Mouse (Mus musculus): ENCODE measurements around the gene Trim8. TPM values are rescaled to one million over a fixed set of nuclear protein-coding genes. Genes with fewer than 3 reads are reported as not detected.

Gene Trim8
- polyA plus RNA-seq, 1 experiment: 22.4 TPM

DNA sequence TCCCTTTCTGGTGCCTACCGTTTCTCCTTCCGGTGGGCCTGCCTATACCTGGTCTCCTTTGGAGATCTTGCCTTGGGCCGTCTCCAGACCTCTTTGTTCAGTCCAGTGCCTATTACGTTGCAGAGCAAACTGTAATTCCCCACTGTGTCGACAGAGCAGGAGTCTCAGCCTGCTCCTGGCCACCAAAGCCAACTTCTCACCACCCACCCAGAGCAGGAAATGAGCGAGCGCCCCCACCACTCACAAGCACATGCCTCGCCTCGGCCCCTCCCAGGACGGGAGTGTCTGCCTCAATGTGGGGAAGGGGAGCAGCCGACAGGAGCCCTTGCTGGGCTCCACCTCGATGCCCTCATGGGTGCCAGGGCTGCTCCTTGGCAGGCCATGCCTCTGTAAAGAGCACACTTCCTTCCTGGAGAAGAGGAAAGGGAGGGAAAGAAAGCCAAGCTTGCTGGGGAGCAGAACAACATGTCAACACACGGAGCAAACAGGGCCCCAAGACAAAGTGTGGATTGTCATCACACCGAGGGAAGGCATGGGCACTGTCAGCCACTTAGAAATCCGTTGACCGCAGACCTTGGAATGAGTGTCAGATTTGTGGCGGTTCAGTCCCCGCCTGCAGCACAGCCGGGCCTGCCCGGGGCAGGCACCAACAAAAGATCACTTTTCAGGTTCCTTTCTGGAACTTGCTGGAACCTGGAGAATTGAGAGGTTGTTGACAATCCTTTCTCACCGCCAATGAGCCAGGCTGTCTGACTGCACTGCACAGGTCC lies 22.0 kb upstream of the Trim8 start:
- DNase-seq (ENCODE audit: low read depth): no peak

DNA sequence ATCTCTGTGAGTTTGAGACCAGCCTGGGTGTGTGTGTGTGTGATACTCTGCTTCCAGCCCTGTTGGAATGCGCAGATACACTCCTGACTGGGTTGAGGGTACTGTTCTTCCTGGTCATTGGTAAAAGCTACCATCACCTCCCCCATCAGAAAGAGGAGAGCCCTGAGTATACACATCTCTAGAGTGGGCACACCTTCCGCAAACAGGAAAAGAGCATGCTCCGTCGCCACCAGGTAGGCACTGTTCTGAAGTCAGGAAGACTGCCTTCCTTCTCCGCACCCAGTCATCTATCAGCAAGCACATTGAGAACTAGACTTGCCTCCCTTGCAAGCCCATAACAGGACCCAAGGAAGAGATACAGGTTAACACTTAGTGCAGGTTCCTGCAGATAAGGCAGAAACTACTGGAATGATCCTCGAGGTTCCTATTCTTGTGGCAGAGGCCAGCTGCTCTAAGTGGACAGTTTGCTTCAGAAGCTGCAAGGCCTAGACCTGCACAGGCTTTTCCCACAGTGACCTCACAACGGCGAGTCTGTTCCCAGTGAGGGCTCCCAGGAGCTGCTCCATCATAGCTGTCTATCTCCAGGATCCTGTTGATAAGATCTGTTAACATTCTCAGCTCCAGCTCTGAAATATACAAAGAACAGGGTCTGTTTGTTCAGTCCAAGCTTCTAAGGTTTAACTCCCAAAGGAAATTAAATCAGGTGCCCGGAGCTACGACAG lies 20.7 kb upstream of the Trim8 start:
- DNase-seq (ENCODE audit: low read depth): no peak

DNA sequence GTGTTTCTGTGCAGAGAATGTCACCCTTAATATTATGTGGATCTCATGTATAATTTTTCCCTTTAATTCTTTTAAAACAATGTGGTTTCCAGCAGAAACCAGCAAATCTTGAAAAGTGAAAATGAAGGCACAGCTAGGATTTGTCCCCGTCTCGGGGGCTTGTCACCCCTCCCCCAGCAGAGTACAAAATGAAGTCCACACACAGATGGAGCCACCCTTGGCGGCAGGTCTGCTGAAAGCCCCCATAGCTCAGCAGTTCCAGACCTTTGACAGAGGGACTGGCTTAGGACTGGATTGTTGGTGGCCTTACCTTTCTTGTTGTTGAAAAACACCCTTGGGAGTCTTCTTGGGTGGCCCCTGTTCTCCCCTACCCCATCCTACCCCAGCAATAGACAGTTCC lies 20.1 kb upstream of the Trim8 start:
- no peak for DNase-seq (ENCODE audit: low read depth)

DNA sequence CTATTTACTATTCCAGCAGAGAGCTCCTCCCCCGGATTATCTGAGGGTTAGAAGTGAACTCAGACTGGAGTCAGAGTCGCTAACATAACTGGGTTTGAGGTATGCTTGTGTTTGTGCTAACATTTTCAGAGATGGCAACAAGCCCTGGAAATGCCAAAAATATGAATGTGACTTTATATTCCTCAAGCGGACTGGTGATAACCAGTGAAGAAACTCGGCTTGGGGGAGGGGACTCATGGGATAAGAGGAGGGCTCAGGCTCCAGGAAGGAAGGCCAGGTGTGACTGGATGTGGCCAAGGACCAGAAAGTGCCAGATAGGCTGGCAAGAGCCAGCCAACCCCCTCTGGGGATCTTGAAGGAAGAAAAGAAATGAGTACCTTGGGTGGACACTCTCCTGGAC lies 19.7 kb upstream of the Trim8 start:
- no peak for DNase-seq (ENCODE audit: low read depth)

DNA sequence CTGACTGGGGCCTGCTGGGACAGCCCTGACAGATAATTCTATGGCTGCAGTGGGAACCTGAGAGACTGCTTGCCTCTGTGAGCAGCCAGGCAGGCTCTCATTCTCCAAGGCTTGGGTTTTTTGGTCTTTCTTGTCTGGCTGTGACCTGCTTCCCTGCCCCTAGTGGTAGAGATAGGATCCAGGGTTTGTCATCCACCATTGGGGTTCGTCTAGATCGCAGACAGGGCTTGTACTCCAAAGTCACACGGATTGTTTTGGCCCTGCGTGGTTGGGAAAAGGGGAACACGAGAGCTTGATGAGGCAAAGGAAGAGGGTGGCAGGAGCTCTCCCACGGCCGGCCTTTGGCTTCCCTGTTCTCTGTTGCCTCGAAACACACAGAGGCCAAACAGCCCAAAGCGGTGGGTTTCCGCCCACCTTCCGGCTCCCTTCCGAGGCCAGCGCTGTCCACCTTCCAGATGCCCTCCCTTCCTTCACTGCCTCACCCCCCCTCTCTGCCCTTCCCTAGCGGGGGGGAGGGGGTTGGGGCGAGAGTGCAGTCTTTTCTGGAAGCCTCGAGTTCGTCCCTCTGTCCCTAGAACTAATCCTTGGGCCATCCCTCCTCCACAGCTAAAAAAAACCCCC lies 18.5 kb upstream of the Trim8 start:
- DNase-seq (ENCODE audit: low read depth): no peak

DNA sequence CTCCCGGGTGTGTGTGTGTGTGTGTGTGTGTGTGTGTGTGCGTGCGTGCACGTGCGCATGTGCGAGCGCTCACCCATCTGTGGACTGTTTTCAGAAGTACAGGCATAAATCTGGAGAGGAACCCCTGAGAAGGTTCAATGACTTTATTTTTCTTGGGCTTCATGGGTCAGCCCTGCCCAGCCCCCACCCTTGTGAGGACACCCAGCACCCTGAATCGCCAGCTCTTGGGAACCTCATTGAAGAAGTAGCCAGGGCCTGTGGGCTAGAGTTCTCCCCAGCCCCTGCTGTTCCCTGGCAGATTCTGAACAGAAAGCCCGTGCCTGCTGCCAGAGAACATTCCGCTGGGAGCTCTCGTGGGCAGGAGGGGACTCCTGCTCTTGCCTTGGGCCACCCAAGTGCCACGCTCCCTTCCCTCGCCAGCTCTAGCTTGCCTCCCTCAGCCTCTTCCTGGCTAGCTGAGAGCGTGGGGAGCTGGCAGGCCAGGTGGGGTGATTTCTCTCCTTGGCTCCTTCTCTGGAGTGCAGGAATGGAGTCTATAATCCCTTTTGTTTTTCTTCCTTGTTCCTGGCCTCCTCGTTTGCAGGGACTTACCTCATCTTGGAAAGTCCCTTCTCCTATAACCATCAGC lies 17.7 kb upstream of the Trim8 start:
- DNase-seq (ENCODE audit: low read depth): no peak

DNA sequence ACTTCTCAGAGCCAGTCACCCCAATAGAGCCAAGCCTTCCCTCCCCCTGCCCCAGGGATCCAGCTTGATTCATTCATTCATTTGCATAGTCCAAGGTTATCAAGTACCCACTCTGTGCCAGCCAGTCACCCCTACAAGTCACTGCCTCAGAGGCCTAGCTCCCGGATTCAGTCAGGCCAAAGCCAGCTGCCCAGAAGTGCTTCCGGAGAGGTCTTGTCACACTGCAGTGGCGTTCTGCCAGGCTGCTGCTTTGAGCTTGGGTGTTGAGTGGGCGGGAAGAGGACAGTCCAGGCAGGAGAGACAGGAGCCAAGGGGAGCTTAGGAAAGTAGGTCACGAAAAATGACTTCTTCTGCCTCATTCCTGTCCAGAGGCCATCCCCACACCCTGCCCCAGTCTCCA lies 17.0 kb upstream of the Trim8 start:
- DNase-seq (ENCODE audit: low read depth): no peak

DNA sequence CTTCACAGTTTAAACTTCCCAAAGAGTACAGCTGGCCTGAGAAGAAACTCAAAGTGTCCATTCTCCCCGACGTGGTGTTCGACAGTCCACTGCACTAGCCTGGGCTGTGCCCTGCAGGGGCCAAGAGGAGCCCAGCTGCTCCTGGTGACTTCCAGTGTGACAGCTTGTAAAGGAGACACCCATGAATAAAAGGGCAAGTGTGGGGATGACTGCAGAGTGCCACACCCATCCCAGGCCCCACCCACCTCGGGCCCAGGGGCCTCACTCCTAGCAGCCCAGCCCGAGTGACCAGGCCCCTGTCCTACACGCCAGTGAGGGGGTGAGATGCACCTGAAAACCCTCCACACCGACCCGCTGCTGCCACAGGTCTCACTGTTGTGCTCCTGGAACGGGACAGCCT lies 15.7 kb upstream of the Trim8 start:
- no peak for DNase-seq (ENCODE audit: low read depth)

DNA sequence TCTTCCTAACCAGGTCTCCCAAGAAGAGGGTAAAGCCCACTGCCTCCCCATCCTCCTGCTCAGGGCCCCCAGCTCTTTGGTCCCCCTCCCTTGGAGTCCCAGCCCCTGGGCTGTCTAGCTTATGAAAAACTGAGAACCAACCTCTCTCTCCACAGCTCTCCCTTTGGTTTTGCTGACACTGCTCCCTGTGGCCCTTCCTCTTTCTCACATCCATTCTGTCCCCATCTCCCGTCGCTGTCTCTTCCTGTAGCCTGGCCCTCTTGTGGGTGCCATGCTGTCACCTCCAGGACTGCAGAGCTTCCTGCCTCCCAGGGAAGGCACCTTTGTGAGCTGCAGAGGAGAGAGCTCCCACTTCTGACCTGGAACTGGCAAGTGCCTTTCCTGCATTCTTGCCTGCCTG lies 14.8 kb upstream of the Trim8 start:
- DNase-seq (ENCODE audit: low read depth): no peak

DNA sequence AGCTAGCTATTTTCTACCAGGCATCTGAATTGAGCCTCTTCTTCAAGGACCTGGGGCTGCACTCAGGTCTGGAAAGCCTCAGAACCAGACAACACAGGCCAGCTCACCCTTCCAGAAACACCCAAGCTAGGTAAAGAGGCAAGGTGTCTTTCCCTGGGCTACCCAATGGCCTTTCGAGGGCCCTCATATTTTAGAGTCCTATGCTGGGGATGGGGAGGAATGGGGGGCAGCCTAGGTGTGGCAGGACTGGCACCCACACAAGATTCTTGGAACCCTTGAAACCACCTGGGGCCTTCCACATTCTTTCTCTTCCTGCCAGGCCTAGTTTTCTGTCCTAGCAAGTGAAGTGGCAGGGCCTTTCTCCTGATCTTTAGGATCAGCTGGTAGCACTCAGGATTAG lies 12.1 kb upstream of the Trim8 start:
- no peak for DNase-seq (ENCODE audit: low read depth)

DNA sequence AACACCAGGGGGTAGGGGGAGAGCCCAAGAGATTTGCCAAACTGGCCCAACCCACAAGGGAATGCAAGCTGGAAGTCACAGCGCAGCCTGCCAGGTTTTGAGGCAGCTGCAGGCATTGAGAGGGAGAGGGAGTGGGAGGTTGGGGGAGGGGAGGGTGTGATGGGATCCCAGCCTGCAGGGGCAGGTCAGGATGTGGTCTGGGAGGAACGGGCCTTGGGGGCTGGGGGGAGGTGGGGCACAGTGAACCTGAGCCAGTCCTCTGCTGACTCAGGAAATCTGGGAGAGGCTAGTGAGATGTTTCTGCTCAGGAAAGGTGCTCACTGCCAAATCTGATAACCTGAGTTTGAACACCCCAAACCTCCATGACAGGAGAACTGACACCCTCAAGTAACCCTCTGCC lies 10.9 kb upstream of the Trim8 start:
- no peak for DNase-seq (ENCODE audit: low read depth)

DNA sequence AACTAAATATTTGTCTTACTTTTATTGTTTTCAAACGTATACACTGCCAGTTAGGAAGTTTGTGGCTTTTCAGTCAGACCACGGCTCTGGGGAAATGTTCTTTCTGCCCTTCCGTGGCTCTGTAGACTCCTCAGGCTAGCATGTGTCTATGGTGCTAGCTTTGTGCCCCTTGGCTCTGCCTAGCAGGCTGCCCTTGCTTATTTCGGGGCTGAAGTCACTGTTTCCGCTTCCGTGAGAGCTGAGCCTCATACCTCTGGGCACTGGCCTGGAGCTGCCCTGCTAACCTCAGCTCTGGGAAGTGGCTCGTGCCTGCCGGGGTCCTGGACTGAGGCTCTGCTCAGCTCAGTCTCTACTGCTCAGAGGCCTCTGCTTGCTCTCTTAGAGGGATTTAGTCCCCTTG lies 6.4 kb upstream of the Trim8 start:
- DNase-seq (ENCODE audit: low read depth): no peak

DNA sequence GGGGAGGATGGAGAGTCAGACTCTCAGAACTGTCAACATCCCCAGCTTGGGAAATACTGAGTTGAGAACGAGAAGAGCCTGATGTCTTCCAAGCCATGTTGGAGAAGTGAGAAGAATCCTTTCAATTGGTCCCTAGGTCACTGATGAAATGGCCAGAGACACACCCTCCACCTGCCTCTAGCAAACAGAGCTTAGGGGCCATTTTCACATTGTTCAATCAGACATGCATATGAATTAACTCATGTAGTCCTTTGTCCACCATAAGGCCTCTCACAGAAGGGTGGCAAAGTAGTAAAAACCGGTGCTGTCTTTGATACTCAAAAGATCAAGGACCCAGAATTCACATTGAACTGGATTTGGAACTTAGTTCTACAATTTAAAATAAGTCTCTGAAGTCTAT lies 4.3 kb upstream of the Trim8 start:
- DNase-seq (ENCODE audit: low read depth): no peak

DNA sequence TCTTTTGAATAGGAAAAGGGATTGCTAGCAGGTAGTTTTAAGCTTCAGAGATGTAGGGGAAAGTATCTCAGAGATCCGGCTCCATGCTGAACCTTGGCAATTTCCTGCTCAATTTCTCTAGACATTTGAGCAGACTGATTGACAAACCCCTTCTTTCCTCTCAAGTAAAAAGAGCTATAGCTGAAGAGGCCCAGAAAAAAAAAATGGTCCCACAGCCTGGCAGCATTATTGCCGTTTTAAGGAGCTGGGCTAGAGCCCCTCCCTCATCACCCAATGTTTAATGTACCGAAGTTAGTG lies 2.0 kb upstream of the Trim8 start:
- no peak for DNase-seq (ENCODE audit: low read depth)

DNA sequence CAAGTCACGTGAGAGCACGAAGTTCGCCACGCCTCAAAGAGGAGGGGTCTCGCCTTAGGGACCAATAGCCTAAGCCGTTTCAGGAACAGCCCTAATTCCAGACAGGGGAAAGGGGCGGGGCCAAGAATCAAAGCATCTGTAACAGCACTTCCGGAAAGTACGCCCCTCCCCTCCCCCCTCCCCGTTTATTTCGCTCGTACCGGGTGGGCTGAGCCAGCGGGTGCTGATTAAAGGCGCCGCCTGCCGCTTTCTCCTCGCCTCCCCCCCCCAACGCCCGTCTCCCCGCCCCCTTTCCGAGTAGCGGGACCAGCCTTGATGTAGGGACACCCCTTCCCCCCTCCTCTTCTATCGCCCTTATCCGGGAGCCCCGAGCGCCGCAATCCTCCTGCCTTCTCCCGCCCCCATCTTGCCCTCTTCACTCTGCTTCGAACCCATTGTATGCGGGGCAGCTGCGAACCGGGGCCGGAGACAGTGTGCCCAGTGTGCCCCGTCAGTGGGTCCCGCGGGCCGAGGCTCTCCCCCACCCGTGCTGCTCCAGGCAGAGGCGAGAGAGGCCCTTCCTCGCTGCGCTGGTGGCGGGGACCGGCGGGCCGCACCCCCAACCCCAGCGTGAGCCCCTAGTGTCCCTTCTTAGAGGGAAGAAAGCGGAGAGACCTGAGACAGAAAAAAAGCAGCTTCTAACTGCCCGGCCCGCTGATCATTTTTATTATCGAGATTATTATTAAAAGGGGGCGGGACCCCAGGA lies 1.5 kb upstream of the Trim8 start:
- peak; percentile 95 for DNase-seq (ENCODE audit: low read depth)

DNA sequence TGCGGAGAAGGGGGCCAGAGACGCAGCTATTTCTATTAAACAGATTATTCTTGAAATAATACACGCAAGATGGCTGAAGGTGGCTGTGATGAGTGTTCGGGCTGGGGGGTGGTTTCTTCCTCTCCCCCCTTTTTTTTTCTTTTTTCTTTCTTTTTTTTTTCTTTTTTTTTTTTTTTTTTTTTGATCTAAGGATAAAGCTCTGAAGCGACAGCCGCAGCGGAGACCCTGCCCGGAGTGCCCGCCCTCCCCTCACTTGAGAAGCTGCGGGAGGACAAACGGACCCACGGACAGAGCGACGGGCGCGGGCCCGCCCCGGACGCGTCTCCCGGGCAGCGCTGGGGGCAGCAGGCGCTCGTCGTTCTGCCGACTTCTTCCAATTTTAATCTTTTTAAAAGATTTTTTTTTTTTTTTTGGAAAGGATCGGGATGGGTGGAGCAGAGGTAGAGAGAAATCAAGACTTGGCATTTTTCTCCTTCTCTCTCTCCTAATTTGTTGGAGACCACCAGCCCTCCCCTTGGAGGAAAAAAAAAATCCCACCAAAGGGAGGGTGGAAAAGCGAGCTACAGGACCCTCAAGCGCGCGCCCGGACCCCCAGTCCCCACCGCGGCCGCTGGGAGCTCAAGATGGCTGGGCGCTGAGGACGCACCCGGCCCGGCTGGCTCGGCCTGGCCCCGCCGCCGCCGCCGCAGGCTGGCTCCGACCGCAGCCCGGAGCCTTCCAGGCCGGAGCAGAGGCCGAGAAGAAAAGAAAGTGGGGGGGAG lies 741 bp upstream of the Trim8 start:
- DNase-seq (ENCODE audit: low read depth): no peak

DNA sequence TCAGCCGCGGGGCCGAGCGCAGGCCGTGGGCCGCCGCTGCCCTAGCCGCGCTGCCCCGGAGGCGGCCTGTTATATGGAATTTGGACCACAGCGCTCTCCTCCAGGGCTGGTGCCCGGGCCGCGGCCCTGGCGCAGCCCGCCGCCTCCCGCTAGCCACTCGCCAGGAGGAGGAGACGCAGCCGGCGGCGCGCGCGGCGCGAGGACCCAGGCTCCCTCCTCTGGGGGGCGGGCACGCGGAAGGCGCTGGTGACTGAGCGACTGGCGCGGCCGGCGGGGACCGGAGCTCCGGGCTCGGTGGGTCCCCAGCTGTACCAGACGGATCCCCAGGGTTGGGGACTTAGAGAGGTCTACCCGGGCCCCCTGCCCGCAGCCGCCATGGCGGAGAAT lies 560 bp downstream of the Trim8 start:
- DNase-seq (ENCODE audit: low read depth): no peak

DNA sequence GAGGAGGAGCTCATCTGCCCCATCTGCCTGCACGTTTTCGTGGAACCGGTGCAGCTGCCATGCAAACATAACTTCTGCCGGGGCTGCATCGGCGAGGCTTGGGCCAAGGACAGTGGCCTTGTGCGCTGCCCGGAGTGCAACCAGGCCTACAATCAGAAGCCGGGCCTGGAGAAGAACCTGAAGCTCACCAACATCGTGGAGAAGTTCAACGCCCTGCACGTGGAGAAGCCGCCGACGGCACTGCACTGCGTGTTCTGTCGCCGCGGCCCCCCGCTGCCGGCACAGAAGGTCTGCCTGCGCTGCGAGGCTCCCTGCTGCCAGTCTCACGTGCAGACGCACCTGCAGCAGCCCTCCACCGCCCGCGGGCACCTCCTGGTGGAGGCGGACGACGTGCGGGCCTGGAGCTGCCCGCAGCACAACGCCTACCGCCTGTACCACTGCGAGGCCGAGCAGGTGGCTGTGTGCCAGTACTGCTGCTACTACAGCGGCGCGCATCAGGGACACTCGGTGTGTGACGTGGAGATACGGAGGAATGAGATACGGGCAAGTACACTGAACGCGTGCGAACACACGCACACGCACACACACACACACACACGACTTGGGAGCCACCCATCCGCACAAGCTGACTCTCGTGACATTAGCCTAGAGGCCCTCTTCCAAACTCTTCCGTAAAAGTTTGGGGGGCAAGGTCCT lies 1.1 kb downstream of the Trim8 start:
- DNase-seq (ENCODE audit: low read depth): no peak

DNA sequence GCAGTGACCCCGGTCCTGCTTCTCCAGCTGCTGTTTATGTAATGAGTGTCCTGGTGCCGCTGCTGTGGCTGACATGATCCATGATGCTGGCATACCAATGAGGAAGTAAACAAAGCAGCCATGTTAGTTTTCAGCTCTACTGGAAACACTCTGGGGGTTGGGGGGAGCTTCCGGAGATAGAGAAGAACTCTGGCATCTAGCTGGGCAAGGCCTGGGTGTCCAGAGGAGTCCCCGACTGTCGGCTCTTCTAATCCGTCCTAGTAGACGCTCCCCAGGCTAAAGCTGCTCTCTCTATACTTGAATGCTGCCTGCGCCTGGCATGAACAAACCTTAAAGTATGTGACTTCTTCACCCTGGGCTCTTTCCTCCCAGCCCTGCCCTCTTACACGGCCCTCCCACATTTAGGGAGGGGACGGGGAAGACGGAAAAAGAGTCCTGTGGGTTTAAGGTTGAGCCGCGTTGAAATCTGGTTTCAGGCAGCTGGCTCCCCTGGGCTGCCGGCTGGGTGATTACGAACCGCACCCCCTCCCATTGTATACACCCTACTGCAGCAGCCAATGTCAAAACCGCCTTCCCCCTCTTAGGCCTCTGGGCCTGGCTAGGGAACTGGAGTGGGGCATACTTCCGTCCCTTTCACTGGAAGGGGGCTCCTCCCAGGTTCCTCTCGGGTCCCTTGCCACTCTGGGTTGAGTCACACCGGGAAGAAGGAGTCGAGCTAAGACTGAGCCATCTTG lies 2.0 kb downstream of the Trim8 start:
- DNase-seq (ENCODE audit: low read depth): no peak

DNA sequence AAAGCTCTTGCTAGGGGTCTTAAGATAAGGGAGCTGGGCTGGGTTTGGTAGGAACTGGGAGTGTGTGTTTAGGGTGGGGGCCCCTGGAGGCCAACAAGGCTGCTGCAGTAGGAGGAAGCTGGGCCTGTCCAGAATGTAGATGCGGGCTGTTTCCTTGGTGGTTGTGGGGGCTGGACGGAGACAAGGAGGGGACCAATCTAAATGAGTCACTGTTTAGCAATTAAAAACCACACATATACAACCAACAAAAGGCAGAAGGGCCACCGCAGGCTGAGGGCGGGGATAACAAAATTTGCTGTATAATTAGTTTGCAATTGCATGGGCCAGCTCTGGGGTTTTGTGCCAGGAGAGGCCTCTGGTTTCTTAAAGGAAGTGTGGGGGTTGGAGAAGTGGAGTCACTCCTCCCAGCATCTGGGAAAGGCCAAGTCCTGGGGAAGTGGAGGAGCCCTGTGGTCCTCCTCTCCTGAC lies 2.6 kb downstream of the Trim8 start:
- DNase-seq (ENCODE audit: low read depth): no peak
